Mouse (Mus musculus) left cerebral cortex, adult 2 months (tissue): ENCODE measurements around the gene Adamts12. TPM values are rescaled to one million over a fixed set of nuclear protein-coding genes. Genes with fewer than 3 reads are reported as not detected.

Experiments used
- DNase-seq, 2 experiments: peaks; one replicate each; pipeline ENCODE4 v3.0.0; 2021 to 2022; ENCODE audit warnings: low spot score in 2 of 2, mixed read lengths in 1 of 2; ENCODE audit errors: extremely low spot score in 1 of 2
- H3K27ac ChIP-seq: fragments of 200-600 bp; 2 replicates; pipeline ENCODE4 v1.8.1; 2022
- H3K4me3 ChIP-seq: fragments of 200-600 bp; 2 replicates; pipeline ENCODE4 v1.8.1; 2022
- CTCF ChIP-seq: fragments of 200-600 bp; IDR thresholded peaks from 2 replicates; pipeline ENCODE4 v1.8.1; 2022; ENCODE audit warnings: antibody characterized with exemption, mild to moderate bottlenecking, moderate library complexity
- intact Hi-C: fragments of 180-260 bp; cut with DNase I; formaldehyde crosslinking; loops from one replicate; pipeline ENCODE4 v1.15.1; 2025
- total RNA-seq, 2 experiments: library from RNA; stranded (reverse); gene quantifications; 2 replicates each; pipeline ENCODE4 v1.2.3; 2021

The Adamts12 gene
- total RNA-seq, 2 experiments from 2014 or later: 0.48 to 0.58 TPM

GRCm38 (mm10) chr15:11396421-11396820 lies 331.8 kb downstream of the Adamts12 start:
- intact Hi-C loops: loop anchor here (5.0 kb wide), 1 partner anchor 359 kb away; the partner anchor contains the start of gene Rxfp3
- Histone ChIP-seq H3K4me3 (no peak overlapping the region), H3K27ac (no peak overlapping the region)
- peak; percentile 24 for TF ChIP-seq CTCF
- DNase-seq: no peak

Other genes starting within 250 kb of the Adamts12 start
- under 1 TPM in 1 of 2 experiments, not detected in 1; 0.14 TPM for gene C1qtnf3, start 112.5 kb upstream of the Adamts12 start, total RNA-seq
- 10 to 100 TPM; 11.2 to 11.9 TPM for gene Amacr, start 83.0 kb upstream of the Adamts12 start, total RNA-seq
- under 1 TPM in 1 of 2 experiments, not detected in 1; 0.19 TPM for gene Slc45a2, start 64.1 kb upstream of the Adamts12 start, total RNA-seq
- 1 to 10 TPM; 3.1 to 3.8 TPM for gene Rxfp3, start 26.8 kb upstream of the Adamts12 start, total RNA-seq